Mouse (Mus musculus) olfactory bulb, adult 2 months (tissue): ENCODE results near the gene Prkn.

ENCODE experiments used
- CTCF ChIP-seq: fragments of 200-500 bp; IDR thresholded peaks from 2 replicates; pipeline ENCODE4 v1.5.1; 2012; ENCODE audit warnings: low read depth, mild to moderate bottlenecking, low read length, moderate library complexity; ENCODE audit not compliant: insufficient read depth
- POLR2A ChIP-seq: fragments of 200-500 bp; IDR thresholded peaks from 2 replicates; pipeline ENCODE4 v1.6.1; 2012; ENCODE audit warnings: mild to moderate bottlenecking, low read depth, low read length, moderate library complexity; ENCODE audit not compliant: insufficient read depth

DNA sequence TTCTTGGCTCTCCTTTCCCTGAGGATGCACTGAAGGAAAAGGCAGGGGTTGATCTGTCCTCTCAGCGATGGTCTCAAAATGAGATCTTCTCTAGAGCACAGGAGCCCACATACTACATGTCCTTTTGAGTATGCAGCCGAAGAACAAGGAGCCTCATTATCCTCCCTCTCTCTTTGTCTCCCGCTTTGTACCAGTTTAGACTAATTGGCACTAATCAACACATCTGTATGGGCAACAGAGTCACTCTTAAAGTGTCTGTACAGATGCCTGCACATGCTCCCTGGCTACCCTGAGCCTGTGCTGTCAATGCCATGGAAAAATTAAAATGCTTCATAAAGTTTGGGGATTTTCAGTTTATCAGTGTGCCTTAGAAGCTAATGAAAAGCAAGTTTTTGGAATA, 924.9 kb downstream of the Prkn start:
- TF ChIP-seq POLR2A = no peak
- TF ChIP-seq CTCF = no peak
